Mouse (Mus musculus) gastrocnemius, adult 2 months (tissue): ENCODE measurements at regions not wholly inside any gene's neighbourhood (a gene's known extent, or its start where the extent isn't known, plus 50 kb on each side); places are given as distances from the start of the nearest gene placed in this dataset.

Source experiments
- DNase-seq: peaks from one replicate; pipeline ENCODE4 v3.0.0; 2022
- H3K27ac ChIP-seq: fragments of 200-600 bp; 2 replicates; pipeline ENCODE4 v1.8.1; 2022; ENCODE audit warnings: mild to moderate bottlenecking
- H3K4me3 ChIP-seq: fragments of 200-600 bp; 2 replicates; pipeline ENCODE4 v1.8.1; 2022; ENCODE audit warnings: mild to moderate bottlenecking, moderate library complexity
- CTCF ChIP-seq: fragments of 200-600 bp; IDR thresholded peaks from 2 replicates; pipeline ENCODE4 v1.8.1; 2022; ENCODE audit warnings: antibody characterized with exemption, mild to moderate bottlenecking, moderate library complexity
- intact Hi-C: fragments of 180-260 bp; cut with DNase I; formaldehyde crosslinking; loops from one replicate; pipeline ENCODE4 v1.15.1; 2025

DNA sequence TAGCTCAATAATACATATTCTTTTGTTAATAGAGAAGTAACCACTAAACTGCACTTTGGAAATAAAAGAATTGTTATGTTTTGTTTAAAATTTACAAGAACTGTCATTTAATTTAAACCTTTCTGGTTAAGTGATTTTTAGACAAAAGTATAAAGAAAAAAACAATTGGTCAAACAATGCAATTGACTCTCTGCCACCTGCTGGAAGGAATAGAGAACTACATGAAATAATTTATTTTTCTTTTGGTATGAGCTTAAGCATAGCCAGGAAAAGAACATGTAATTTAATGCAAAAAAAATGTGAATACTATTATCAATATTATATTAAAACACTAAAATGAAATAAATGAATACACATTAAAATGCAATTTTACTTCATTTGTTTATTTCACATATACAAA, 465.5 kb upstream of the Pcdh10 start:
- TF ChIP-seq CTCF: peak; percentile 44
- DNase-seq: no peak
- Histone ChIP-seq H3K4me3 (no peak overlapping the region), H3K27ac (no peak overlapping the region)
- intact Hi-C loops: no loop called here

DNA sequence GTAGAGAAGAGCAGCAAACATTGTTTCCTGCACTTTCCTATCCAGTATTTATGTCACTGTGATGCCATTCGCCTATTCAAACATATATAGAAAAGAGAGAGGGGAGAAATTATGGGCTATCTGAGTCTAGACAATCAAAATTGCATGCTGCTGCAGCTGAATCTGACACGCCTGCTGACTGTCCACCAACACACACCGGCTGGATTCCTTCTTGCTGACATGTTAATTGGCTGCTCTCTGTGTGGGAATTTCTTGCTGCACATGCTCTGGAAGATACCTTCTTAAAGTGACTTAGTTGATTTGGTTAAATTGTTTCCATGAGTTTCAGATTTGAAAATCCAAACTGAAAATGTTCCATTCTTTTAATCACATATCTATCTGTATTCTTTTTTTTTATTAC, 463.9 kb upstream of the Pcdh10 start:
- intact Hi-C loops: no loop called here
- Histone ChIP-seq H3K4me3 (no peak overlapping the region), H3K27ac (no peak overlapping the region)
- TF ChIP-seq CTCF: no peak
- DNase-seq: no peak
